Mouse (Mus musculus): ENCODE data around the gene Fes. TPM values are rescaled to one million over a fixed set of nuclear protein-coding genes. Genes with fewer than 3 reads are reported as not detected.
A peak's percentile ranks its signal among the peaks of the same experiment; 100 is the strongest.

The Fes gene
- total and polyA plus RNA-seq, 3 experiments: 2.7 to 6.6 TPM; not detected in 1

GRCm38 (mm10) chr7:80400571-80400970, 12.8 kb upstream of the Fes start:
- H3K27ac ChIP-seq (ENCODE audit: control insufficient read depth, low read depth, low read length): no peak overlapping the region
- peaks cover 0 to 18% of the 10 kb centered on the region in 2 experiments; a peak in 2 of 4 replicates for H3K36me3 ChIP-seq (ENCODE audit: control insufficient read depth in 1 of 2, insufficient read depth in 2 of 2, low read length in 2 of 2)
- no peaks in the 10 kb centered on the region for H3K9me3 ChIP-seq (replicated peaks; ENCODE audit: insufficient read depth, low read length)
- H3K27me3 ChIP-seq (ENCODE audit: control insufficient read depth in 1 of 2, insufficient read depth in 2 of 2, low read length in 2 of 2): no peaks in the 10 kb centered on the region
- no peak for TF ChIP-seq GABPA (IDR thresholded peaks at IDR 0.05; ENCODE audit: low read depth, low read length)
- TF ChIP-seq POLR2A (IDR thresholded peaks at IDR 0.05; ENCODE audit: control insufficient read depth in 1 of 2, insufficient read depth in 1 of 2, low read depth in 1 of 2, low read length in 2 of 2, poor library complexity in 1 of 2): no peak
- no peak for TF ChIP-seq ZKSCAN1 (IDR thresholded peaks at IDR 0.05; ENCODE audit: low read depth, low read length)
- TF ChIP-seq NELFE (IDR thresholded peaks at IDR 0.05; ENCODE audit: low read depth, low read length): no peak
- no peak for TF ChIP-seq SMC3 (IDR thresholded peaks at IDR 0.05; ENCODE audit: low read depth, low read length)
- H3K79me2 ChIP-seq (ENCODE audit: control insufficient read depth, insufficient read depth, low read length, poor library complexity): peaks cover 30% of the 10 kb centered on the region
- DNase-seq (ENCODE audit: low read depth, low spot score): no peak
- H3K9ac ChIP-seq (ENCODE audit: control insufficient read depth, low read depth, low read length, poor library complexity, severe bottlenecking): peak overlapping the region; percentile 82
- H3K4me1 ChIP-seq (ENCODE audit: control insufficient read depth in 1 of 2, insufficient read depth in 2 of 2, low read length in 2 of 2): peaks cover 8 to 30% of the 10 kb centered on the region in 2 experiments
- H3K4me3 ChIP-seq (ENCODE audit: control insufficient read depth in 1 of 2, insufficient read depth in 1 of 2, low read depth in 2 of 2, low read length in 2 of 2): no peak overlapping the region

- Histone ChIP-seq H3K4me3 (ENCODE audit: control insufficient read depth in 1 of 2, insufficient read depth in 1 of 2, low read depth in 2 of 2, low read length in 2 of 2) (no peak overlapping the region), H3K27ac (ENCODE audit: control insufficient read depth, low read depth, low read length) (no peak overlapping the region), H3K4me1 (ENCODE audit: control insufficient read depth in 1 of 2, insufficient read depth in 2 of 2, low read length in 2 of 2) (peaks cover 6 to 25% of the 10 kb centered on the region in 2 experiments)
Observed at GRCm38 (mm10) chr7:80400099-80400498, 12.4 kb upstream of the Fes start.

GRCm38 (mm10) chr7:80398654-80399444, 11.1 kb upstream of the Fes start:
- no peak overlapping the region for H3K4me3 ChIP-seq (ENCODE audit: control insufficient read depth in 1 of 2, insufficient read depth in 1 of 2, low read depth in 2 of 2, low read length in 2 of 2)
- peaks cover 30% of the 10 kb centered on the region for H3K79me2 ChIP-seq (ENCODE audit: control insufficient read depth, insufficient read depth, low read length, poor library complexity)
- no peaks in the 10 kb centered on the region for H3K27me3 ChIP-seq (ENCODE audit: control insufficient read depth in 1 of 2, insufficient read depth in 2 of 2, low read length in 2 of 2)
- no peak for DNase-seq (ENCODE audit: low read depth, low spot score)
- no peak overlapping the region for H3K9ac ChIP-seq (ENCODE audit: control insufficient read depth, low read depth, low read length, poor library complexity, severe bottlenecking)
- peaks cover 0 to 13% of the 10 kb centered on the region in 2 experiments; a peak in 3 of 4 replicates for H3K36me3 ChIP-seq (ENCODE audit: control insufficient read depth in 1 of 2, insufficient read depth in 2 of 2, low read length in 2 of 2)
- H3K27ac ChIP-seq (ENCODE audit: control insufficient read depth, low read depth, low read length): no peak overlapping the region
- H3K9me3 ChIP-seq (replicated peaks; ENCODE audit: insufficient read depth, low read length): no peaks in the 10 kb centered on the region
- TF ChIP-seq POLR2AphosphoS2 (IDR thresholded peaks at IDR 0.05; ENCODE audit: low read length) (no peak), MXI1 (IDR thresholded peaks at IDR 0.05; ENCODE audit: low read depth, low read length) (no peak), SMC3 (IDR thresholded peaks at IDR 0.05; ENCODE audit: low read depth, low read length) (no peak), CTCF (IDR thresholded peaks at IDR 0.05 in 2 of 3, conservative IDR thresholded peaks at IDR 0.05 in 1 of 3; ENCODE audit: control insufficient read depth in 1 of 3, insufficient read depth in 1 of 3, low read depth in 2 of 3, low read length in 3 of 3, poor library complexity in 1 of 3, severe bottlenecking in 1 of 3) (no peak)
- peaks cover 5 to 15% of the 10 kb centered on the region in 2 experiments; a peak in 3 of 4 replicates for H3K4me1 ChIP-seq (ENCODE audit: control insufficient read depth in 1 of 2, insufficient read depth in 2 of 2, low read length in 2 of 2)

More at GRCm38 (mm10) chr7:80400099-80400498, 12.4 kb upstream of the Fes start:
- TF ChIP-seq GABPA (IDR thresholded peaks at IDR 0.05; ENCODE audit: low read depth, low read length) (no peak), MXI1 (IDR thresholded peaks at IDR 0.05; ENCODE audit: low read depth, low read length) (no peak), E2F4 (IDR thresholded peaks at IDR 0.05; ENCODE audit: borderline replicate concordance, low read depth, low read length) (no peak), RCOR1 (IDR thresholded peaks at IDR 0.05; ENCODE audit: low read depth, low read length) (no peak), ZC3H11A (IDR thresholded peaks at IDR 0.05; ENCODE audit: low read depth, low read length) (no peak), MAZ (IDR thresholded peaks at IDR 0.05; ENCODE audit: low read depth, low read length) (no peak), CHD1 (IDR thresholded peaks at IDR 0.05; ENCODE audit: low read depth, low read length) (no peak), CTCF (IDR thresholded peaks at IDR 0.05 in 2 of 3, conservative IDR thresholded peaks at IDR 0.05 in 1 of 3; ENCODE audit: control insufficient read depth in 1 of 3, insufficient read depth in 1 of 3, low read depth in 2 of 3, low read length in 3 of 3, poor library complexity in 1 of 3, severe bottlenecking in 1 of 3) (no peak), ELF1 (IDR thresholded peaks at IDR 0.05; ENCODE audit: low read depth, low read length) (no peak), EP300 (IDR thresholded peaks at IDR 0.05; ENCODE audit: low read depth in 1 of 2, low read length in 2 of 2) (no peak), GATA1 (IDR thresholded peaks at IDR 0.05; ENCODE audit: low read depth, low read length) (no peak), MAX (IDR thresholded peaks at IDR 0.05; ENCODE audit: low read length) (no peak), SMC3 (IDR thresholded peaks at IDR 0.05; ENCODE audit: low read depth, low read length) (no peak), JUND (IDR thresholded peaks at IDR 0.05; ENCODE audit: low read depth, low read length) (no peak), POLR2AphosphoS5 (IDR thresholded peaks at IDR 0.05; ENCODE audit: borderline replicate concordance, low read depth, low read length) (no peak), MYB (IDR thresholded peaks at IDR 0.05; ENCODE audit: low read depth, low read length) (no peak), NRF1 (IDR thresholded peaks at IDR 0.05; ENCODE audit: insufficient read depth, low read depth, low read length, poor library complexity, severe bottlenecking) (no peak), CHD2 (IDR thresholded peaks at IDR 0.05; ENCODE audit: low read length) (no peak), TCF12 (IDR thresholded peaks at IDR 0.05; ENCODE audit: low read depth, low read length) (no peak), POLR2AphosphoS2 (IDR thresholded peaks at IDR 0.05; ENCODE audit: low read length) (no peak)
- H3K9me3 ChIP-seq (replicated peaks; ENCODE audit: insufficient read depth, low read length): no peaks in the 10 kb centered on the region
- no peaks in the 10 kb centered on the region for H3K27me3 ChIP-seq (ENCODE audit: control insufficient read depth in 1 of 2, insufficient read depth in 2 of 2, low read length in 2 of 2)
- H3K36me3 ChIP-seq (ENCODE audit: control insufficient read depth in 1 of 2, insufficient read depth in 2 of 2, low read length in 2 of 2): peaks cover 0 to 17% of the 10 kb centered on the region in 2 experiments; a peak in 2 of 4 replicates
- H3K79me2 ChIP-seq (ENCODE audit: control insufficient read depth, insufficient read depth, low read length, poor library complexity): peaks cover 30% of the 10 kb centered on the region
- no peak overlapping the region for H3K9ac ChIP-seq (ENCODE audit: control insufficient read depth, low read depth, low read length, poor library complexity, severe bottlenecking)
- no peak for DNase-seq (ENCODE audit: low read depth, low spot score)

All from MEL (cell line).